In the genomic region with DNA sequence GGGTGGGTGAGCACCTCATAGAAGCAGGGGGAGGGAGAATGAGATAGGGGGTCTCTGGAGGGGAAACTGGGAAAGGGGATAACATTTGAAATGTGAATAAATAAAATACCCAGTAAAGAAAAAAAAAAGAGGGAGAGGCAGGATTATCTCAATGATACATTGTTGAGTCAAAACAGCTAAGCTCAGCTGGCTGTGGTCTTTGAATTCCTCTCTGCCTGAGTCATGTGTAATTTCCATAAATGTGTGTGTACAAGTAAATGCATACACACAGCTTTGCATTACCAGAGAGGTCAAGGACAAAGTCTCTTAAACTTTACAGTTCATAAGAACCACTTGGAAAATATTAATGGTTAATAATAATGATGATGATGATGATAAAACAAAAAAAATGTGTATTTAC, we compare ENCODE assay signal across 22 mouse cellular contexts. TPM values are rescaled to one million over a fixed set of nuclear protein-coding genes. Genes with fewer than 3 reads are reported as not detected.
DNase-seq lines count a peak whose midpoint lies in the region; ATAC-seq and TF ChIP-seq lines count a peak whose summit lies in the region.
"Had no signal": no experiment of that assay in that cellular context is flagged by ENCODE, and none has a peak within 500 bp of the region (broad histone marks: within the 10 kb centered on the region; RNA-seq: fewer than 3 reads in every experiment).

No protein-coding gene starts in this region.

- peaks cover 8% of the 10 kb centered on the region; the same call in 1 of the 2 replicates for H3K4me1 ChIP-seq in heart, postnatal 0 days (ENCODE audit: control insufficient read depth, insufficient read depth)
- H3K4me1 ChIP-seq: forebrain, embryonic 15.5 days had no signal

- DNase-seq in heart, postnatal 0 days (ENCODE audit: low spot score): no peak
- DNase-seq in heart, adult 9 months (ENCODE audit: low spot score in 2 of 2): no peak
- DNase-seq in Patski (ENCODE audit: low read depth, low spot score): peak; percentile 31
- no peak for DNase-seq in gastrocnemius, adult 8-10 months (ENCODE audit: low spot score in 2 of 2)
- DNase-seq in cerebellum, adult 11 months: no peak
- no peak for DNase-seq in adrenal gland, postnatal 4 days (ENCODE audit: low spot score in 2 of 2)
- DNase-seq: adrenal gland, postnatal 10 days; adrenal gland, postnatal 25 days; B cell, adult 2 months; cerebellum, adult 18-20 months; cerebellum, adult 8-10 months; cerebellum, adult 9-11 months; cerebellum, postnatal 14 days; cerebellum, postnatal 36 days; embryo, embryonic 11 days; forebrain, postnatal 0 days had no signal

- no peaks in the 10 kb centered on the region for H3K9me3 ChIP-seq in heart, postnatal 0 days (replicated peaks; ENCODE audit: control insufficient read depth, low read length)
- H3K9me3 ChIP-seq: embryonic facial prominence, embryonic 13.5 days; embryonic facial prominence, embryonic 15.5 days; forebrain, embryonic 13.5 days; forebrain, embryonic 15.5 days had no signal

- no peak for TF ChIP-seq POLR2A in myocyte (IDR thresholded peaks at IDR 0.05; ENCODE audit: insufficient read length, low read depth)

- H3K79me2 ChIP-seq in C2C12 (ENCODE audit: control insufficient read depth, insufficient read depth) (no peaks in the 10 kb centered on the region), myocyte (ENCODE audit: control insufficient read depth, insufficient read depth) (no peaks in the 10 kb centered on the region)

- POLR2A ChIA-PET in Patski (lab: Charles Lee): no interaction called here

- in situ Hi-C loops in Patski (cut with MboI; ENCODE audit: low pct_unique_long_range_greater_than_20kb): no loop called here

- no peak overlapping the region for H3K4me3 ChIP-seq in heart, postnatal 0 days (ENCODE audit: low read depth, low read length)
- no peak overlapping the region for H3K4me3 ChIP-seq in C2C12 (ENCODE audit: insufficient read depth, poor library complexity, severe bottlenecking)
- H3K4me3 ChIP-seq in myocyte: no peak overlapping the region
- H3K4me3 ChIP-seq: embryonic facial prominence, embryonic 13.5 days; embryonic facial prominence, embryonic 15.5 days; forebrain, embryonic 13.5 days; forebrain, embryonic 15.5 days had no signal

- no peak overlapping the region for H3K4me2 ChIP-seq in heart, postnatal 0 days (ENCODE audit: low read depth, low read length)
- peak overlapping the region; percentile 68 for H3K4me2 ChIP-seq in myocyte (ENCODE audit: low read depth)
- H3K4me2 ChIP-seq: embryonic facial prominence, embryonic 13.5 days; embryonic facial prominence, embryonic 15.5 days; forebrain, embryonic 13.5 days; forebrain, embryonic 15.5 days had no signal

- H3K36me3 ChIP-seq in heart, postnatal 0 days (replicated peaks; ENCODE audit: control insufficient read depth, insufficient read depth, low read length): no peaks in the 10 kb centered on the region
- H3K36me3 ChIP-seq in C2C12 (ENCODE audit: control insufficient read depth, insufficient read depth) (no peaks in the 10 kb centered on the region), myocyte (ENCODE audit: control insufficient read depth, insufficient read depth) (no peaks in the 10 kb centered on the region)
- H3K36me3 ChIP-seq: embryonic facial prominence, embryonic 13.5 days; embryonic facial prominence, embryonic 15.5 days; forebrain, embryonic 15.5 days had no signal

- CTCF ChIA-PET in Patski (lab: Charles Lee): interaction anchor here (1.1 to 1.4 kb wide), 2 partner anchors 10 to 12 kb away, joined by 4 to 5 read pairs; no protein-coding TSS in a partner anchor

- H3K9ac ChIP-seq in heart, postnatal 0 days (replicated peaks; ENCODE audit: low read depth, low read length): no peak overlapping the region
- H3K9ac ChIP-seq: embryonic facial prominence, embryonic 13.5 days; embryonic facial prominence, embryonic 15.5 days; forebrain, embryonic 13.5 days; forebrain, embryonic 15.5 days; forebrain, postnatal 0 days had no signal

- H3ac ChIP-seq in C2C12 (ENCODE audit: control insufficient read depth, insufficient read length, low read depth) (no peak overlapping the region), myocyte (ENCODE audit: control insufficient read depth, insufficient read length) (no peak overlapping the region)

- H3K79me3 ChIP-seq in C2C12 (ENCODE audit: low read depth): no peaks in the 10 kb centered on the region

- no peak for TF ChIP-seq CTCF in heart, postnatal 0 days (IDR thresholded peaks at IDR 0.05; ENCODE audit: low read depth)
- TF ChIP-seq CTCF in C2C12 (IDR thresholded peaks at IDR 0.05; ENCODE audit: control insufficient read depth, insufficient read depth, insufficient read length): no peak
- no peak for TF ChIP-seq CTCF in Patski (IDR thresholded peaks at IDR 0.05)

- ATAC-seq in heart, postnatal 0 days (ENCODE audit: insufficient read depth, low read depth): no peak
- ATAC-seq in Patski: peak; percentile 72
- ATAC-seq: forebrain, embryonic 13.5 days; forebrain, embryonic 15.5 days; forebrain, postnatal 0 days had no signal

- H3K27ac ChIP-seq in heart, postnatal 0 days (ENCODE audit: low read depth): peak overlapping the region; percentile 39
- H3K27ac ChIP-seq: embryonic facial prominence, embryonic 13.5 days; forebrain, embryonic 13.5 days; forebrain, embryonic 15.5 days had no signal

- H3K27me3 ChIP-seq in heart, postnatal 0 days (ENCODE audit: control insufficient read depth, insufficient read depth, low read length): no peaks in the 10 kb centered on the region
- H3K27me3 ChIP-seq in C2C12 (ENCODE audit: control insufficient read depth, insufficient read depth, insufficient read length) (no peaks in the 10 kb centered on the region), Patski (no peaks in the 10 kb centered on the region), myocyte (ENCODE audit: control insufficient read depth, insufficient read depth, insufficient read length) (no peaks in the 10 kb centered on the region)
- H3K27me3 ChIP-seq: embryonic facial prominence, embryonic 13.5 days; embryonic facial prominence, embryonic 15.5 days; forebrain, embryonic 13.5 days; forebrain, embryonic 15.5 days had no signal

- no peak for TF ChIP-seq EP300 in heart, postnatal 0 days (IDR thresholded peaks at IDR 0.05; ENCODE audit: low read depth)

TF ChIP-seq in C2C12, 6 proteins besides CTCF, POLR2A, EP300 and RAD21:
- TF ChIP-seq FOSL1 (IDR thresholded peaks at IDR 0.05; ENCODE audit: insufficient read depth, low read length, poor library complexity, severe bottlenecking) (peak; percentile 6), MYOG (IDR thresholded peaks at IDR 0.05; ENCODE audit: control insufficient read depth, extremely low read depth, insufficient read length) (no peak)

TF ChIP-seq in myocyte, 11 proteins besides CTCF, POLR2A, EP300 and RAD21:
- TF ChIP-seq POLR2AphosphoS2 (IDR thresholded peaks at IDR 0.05; ENCODE audit: insufficient read length, low read depth): no peak
- TF ChIP-seq TCF12 (IDR thresholded peaks at IDR 0.05; ENCODE audit: insufficient read depth, poor library complexity, severe bottlenecking): no peak
- TF ChIP-seq MYOD1 (IDR thresholded peaks at IDR 0.05; ENCODE audit: control insufficient read depth in 1 of 3, insufficient read length in 2 of 3, low read depth in 2 of 3): no peak

RNA-seq across cellular contexts. Expression of gene Stim2, which starts 45.1 kb away (rescaled TPM):
- 16.3 and 17.2 TPM in 2 replicates for total RNA-seq in heart, postnatal 0 days (2014; rRNA removed; ENCODE audit: low replicate concordance)
- 7.1 and 7.8 TPM in 2 replicates for polyA plus RNA-seq in heart, postnatal 0 days (2015; fragmentation: Nextera tagmentation; extraction: Ambion mirVana)
- polyA plus RNA-seq in C2C12 (2012; fragmentation: generic; extraction: Trizol): 15.3 TPM
- polyA plus RNA-seq in Patski (2021): 25.7 TPM
- polyA plus RNA-seq in myocyte (2012; fragmentation: generic; extraction: Trizol): 23.6 TPM
- 10 to 100 TPM; 47.7 to 62.7 (median 49.8) TPM for total RNA-seq in gastrocnemius, adult 8-10 months (2022)
- total RNA-seq in adrenal gland, postnatal 4 days (2021): 10 to 100 TPM; 30.3 to 31.9 TPM
